Mouse (Mus musculus): ENCODE results near the gene Memo1.
"Not testable (repeated sequence)": the region's sequence is repeated elsewhere in the genome, so short reads cannot be mapped to it uniquely, and the experiment has no call there.

Gene Memo1

DNA sequence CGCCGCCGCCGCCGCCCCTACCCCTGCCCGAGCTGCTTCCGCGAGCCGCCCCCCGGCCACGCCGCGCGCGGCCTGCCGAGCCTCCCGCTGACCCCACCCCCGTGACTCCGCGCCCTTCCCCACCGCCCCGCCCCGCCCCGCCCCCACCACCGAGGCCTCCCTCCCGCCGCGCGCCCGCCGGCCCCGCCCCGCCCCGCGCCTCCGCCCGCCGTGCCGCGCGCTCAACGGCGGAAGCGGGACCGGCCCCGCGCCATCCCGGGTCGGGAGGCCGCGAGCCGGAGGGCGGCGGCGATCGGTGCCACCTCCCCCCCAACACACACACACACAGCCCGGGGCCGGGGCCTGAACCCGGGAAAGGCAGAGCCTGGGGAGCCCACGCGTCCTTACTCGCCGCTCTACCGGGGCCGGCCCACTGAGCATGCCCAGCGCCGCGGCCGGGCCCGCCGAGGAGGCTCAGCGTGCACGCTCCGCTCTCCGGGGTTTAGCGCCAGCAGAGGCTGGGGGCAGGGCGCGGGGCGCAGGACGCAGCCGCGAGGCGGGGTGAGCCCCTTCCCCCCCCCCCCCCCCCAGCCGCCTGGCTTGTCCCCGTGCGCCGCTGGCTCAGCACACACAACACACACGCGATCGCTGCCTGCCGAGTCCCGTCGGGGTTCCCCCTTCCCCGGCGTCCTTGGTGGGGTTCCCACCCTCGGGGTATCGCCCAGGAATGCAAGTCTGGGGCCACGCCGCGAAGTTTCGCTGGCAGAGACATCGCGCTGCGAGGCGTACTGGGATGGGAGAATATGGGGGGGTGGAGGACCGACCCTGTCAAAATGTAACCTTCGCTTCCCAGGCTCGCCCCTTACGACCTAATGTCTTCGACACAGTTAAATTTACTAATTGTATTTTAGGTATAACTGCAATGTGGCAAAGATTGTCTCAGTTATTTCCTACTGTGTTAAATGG is at the start of gene Memo1:
Memo1 (minus strand) TSS at position 496 of the 945 bp plus-strand sequence.
- DNase-seq (ENCODE audit: low read depth, low spot score): peak; percentile 70

DNA sequence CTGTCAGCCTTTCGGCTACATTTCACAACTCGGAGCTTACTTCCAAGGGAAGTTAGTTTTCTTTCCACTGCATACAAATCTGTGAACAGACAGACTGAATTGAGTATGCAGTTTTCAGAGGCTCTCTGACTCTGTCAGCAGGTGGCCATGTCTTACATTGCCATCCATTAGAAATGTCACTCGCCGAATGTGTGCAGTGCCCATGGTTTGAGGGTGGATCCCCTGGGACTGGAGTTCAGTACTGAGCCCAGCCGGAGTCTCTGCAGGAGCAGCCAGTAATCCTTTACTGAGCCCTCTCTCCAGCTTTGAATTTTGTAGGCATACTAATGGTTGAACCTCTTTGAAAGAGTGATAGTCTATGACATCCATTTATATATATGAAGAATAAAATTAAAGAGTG is 45.8 kb upstream of the Memo1 start:
- DNase-seq (ENCODE audit: low read depth, low spot score): no peak

DNA sequence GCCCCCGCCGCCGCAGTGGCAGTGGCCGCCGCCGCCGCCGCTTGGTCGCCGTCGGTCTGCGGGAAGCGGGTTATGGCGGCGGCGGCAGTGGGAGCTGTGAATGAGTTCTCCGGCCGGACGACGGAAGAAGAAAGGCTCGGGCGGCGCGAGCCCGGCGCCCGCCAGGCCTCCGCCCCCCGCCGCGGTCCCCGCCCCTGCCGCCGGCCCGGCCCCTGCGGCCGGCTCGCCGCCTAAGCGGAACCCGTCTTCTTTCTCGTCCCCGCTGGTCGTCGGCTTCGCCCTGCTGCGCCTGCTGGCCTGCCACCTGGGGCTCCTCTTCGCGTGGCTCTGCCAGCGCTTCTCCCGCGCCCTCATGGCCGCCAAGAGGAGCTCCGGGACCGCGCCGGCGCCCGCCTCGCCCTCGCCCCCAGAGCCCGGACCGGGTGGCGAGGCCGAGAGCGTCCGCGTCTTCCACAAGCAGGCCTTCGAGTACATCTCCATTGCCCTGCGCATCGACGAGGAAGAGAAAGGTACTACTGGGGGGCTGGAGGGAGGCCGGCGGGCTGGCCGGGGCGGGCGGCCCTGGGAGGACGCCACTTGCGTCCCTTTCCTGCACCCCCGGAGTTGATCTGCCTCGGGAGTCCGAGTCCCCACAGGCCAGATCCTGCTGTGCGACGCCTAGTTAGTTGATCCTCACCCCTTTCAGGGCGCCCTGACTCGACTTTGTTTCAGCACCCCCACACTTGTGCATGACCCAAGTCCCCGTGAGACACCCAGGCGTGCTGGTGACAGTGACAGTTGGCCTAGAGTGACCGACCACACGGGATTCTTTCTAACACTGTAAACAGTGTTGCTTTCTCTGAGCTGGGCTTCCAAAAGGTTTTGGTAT is 43.9 kb upstream of the Memo1 start, which contains the start of gene Spast:
Spast (plus strand) TSS at position 51 of the 868 bp plus-strand sequence.
- DNase-seq (ENCODE audit: low read depth, low spot score): peak; percentile 61

DNA sequence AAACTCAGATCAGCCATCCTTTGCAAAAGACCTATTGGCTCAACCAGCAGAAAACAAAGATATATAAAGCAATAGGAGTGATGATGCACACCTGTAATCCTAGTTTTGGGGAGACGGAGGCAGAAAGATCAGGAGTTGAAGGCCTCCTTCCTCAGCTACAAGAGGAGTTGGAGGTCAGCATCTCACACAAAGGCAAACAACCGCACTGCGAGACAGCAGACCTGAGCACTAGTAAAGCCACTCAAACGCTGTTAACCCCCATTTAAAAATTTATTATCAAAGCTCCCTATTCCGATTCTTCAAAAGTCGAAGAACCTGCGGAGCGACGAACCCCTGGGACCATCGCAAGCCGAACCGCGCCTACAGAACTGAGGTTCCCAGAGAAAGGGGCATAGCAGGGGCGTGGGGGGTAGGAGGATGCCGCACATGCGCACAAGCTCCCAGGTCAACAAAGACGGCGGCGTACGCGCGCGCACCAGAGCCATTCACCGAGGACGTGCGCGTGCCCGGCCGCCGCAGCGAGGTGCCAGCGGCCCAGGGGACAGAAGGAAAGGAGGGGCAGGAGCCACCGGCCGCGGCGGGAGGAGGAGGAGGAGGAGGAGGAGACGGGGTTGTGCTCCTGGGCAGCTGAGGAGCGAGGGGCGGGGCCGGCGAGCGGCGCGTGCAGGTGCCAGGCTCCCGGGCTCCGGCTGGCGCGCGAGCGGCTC is 43.1 kb upstream of the Memo1 start:
- peak; percentile 95 for DNase-seq (ENCODE audit: low read depth, low spot score)

DNA sequence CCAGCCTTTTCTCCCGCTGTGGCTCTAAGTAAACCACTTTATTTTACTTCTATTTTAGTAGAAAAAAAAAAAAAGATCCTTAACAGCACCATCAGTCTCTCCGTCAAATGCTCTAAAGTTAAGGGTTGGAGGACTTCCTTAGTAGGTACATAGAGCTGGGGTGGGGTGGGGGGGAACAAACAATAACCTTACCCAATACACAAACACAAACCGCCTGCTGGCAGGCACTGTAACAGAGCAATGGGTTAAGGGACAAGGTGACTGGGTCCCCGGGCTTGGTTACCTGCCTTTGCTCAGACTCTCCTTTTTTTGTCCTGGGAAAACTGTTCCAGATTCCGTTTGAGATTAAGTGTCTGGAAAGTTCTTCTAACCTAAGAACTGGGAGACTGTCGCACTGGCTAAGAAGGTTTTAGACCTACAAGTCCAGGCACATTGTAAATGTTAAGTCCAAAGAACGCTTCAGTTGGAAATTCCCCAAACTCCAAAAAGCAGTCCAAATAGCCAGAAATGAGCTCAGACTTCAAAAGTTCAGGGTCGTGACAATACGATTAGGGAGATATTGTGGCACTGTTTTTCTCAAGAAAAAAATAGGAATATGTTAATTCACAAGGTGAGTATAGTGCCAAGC is 35.8 kb upstream of the Memo1 start:
- DNase-seq (ENCODE audit: low read depth, low spot score): no peak

DNA sequence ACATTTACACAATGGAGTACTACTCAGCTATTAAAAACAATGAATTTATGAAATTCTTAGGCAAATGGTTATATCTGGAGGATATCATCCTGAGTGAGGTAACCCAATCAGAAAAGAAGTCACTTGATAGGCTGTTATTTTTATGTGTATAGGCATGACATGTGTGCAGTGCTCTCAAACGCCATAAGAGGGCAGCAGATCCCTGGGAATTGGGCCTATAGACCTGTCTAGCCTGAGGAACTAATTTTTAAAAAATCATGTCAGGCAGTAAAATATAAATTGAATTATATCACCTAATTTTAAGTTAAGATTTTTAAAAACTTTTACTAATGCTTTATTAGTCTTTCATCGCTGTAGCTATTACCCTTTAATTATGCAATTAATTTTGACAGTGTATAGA is 32.8 kb upstream of the Memo1 start:
- DNase-seq (ENCODE audit: low read depth, low spot score): peak; percentile 79

DNA sequence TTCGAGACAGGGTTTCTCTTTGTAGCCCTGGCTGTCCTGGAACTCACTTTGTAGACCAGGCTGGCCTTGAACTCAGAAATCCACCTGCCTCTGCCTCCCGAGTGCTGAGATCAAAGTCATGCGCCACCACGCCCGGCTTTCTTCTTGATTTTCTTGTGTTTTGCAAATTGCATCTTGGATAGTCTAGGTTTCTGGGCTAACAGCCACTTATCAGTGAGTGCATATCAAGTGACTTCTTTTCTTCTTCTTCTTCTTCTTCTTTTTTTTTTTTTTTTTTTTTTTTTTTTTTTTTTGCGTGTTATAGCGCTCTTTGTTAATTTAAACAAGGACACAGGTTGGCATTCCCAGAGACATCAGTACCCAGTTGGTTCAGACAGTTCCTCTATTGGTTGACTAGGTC is 31.9 kb upstream of the Memo1 start:
- not testable (repeated sequence) for DNase-seq (ENCODE audit: low read depth, low spot score)

DNA sequence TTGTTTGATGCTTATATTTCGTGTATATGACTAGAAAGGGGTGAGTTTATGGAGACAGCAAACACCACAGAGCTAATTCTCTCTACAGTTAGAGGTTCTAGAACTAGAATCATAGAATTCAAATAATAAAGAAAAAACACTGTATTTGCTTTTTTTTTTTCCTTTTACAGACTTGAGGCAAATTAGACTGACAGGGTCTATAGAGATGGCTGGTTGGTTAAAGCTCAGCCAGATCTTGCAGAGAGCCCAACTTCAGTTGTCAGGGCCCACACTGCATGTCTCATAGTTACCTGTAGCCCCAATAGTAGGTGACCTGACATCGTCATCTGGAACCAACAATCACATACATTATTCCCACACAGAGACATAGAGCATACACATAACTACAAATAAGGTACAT is 28.5 kb upstream of the Memo1 start, which contains the start of gene Dpy30:
Dpy30 (minus strand) TSS at position 101 of the 400 bp plus-strand sequence.
- no peak for DNase-seq (ENCODE audit: low read depth, low spot score)

DNA sequence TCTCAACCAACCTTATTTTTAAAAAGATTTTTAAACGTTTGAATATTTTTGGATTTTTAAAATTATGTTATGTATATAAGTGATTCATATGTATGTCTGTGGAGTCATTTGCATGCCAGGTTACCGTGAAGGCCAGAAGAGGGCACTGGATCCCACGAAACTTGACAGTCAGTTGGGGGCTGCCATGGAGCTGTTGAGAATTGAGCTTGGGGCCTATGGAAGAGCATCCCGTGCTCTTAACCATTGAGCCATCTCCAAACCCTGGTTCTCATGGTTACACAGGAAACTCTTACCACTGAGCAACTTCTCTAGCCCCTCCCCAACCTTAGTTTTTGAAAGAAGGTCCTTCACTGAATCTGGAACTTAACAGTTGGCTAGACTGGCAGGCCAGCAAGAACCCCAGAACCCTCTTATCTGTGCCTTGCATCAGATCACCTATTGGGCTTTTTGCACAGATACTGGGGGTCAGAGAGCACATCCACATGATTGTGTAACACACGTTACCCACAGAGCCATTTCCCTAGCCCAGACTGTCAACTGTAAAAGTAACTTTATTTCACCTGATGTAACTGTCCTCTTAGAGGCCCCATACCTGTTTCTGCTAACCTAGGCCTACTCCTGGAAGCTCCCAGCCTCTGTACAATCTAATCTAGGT is 27.2 kb upstream of the Memo1 start:
- DNase-seq (ENCODE audit: low read depth, low spot score): no peak

DNA sequence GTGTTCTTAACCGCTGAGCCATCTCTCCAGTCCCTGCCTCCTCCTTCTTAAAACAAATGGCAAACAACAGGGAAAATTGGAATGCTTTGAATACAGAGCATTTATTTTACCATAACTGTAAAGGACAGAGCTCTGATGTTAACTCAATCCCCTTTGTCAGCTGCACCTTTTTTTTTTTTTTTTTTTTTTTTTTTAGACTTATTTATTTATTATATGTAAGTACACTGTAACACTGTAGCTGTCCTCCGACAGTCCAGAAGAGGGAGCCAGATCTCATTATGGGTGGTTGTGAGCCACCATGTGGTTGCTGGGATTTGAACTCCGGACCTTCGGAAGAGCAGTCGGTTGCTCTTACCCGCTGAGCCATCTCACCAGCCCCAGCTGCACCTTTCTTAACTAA is 23.4 kb upstream of the Memo1 start:
- no peak for DNase-seq (ENCODE audit: low read depth, low spot score)

DNA sequence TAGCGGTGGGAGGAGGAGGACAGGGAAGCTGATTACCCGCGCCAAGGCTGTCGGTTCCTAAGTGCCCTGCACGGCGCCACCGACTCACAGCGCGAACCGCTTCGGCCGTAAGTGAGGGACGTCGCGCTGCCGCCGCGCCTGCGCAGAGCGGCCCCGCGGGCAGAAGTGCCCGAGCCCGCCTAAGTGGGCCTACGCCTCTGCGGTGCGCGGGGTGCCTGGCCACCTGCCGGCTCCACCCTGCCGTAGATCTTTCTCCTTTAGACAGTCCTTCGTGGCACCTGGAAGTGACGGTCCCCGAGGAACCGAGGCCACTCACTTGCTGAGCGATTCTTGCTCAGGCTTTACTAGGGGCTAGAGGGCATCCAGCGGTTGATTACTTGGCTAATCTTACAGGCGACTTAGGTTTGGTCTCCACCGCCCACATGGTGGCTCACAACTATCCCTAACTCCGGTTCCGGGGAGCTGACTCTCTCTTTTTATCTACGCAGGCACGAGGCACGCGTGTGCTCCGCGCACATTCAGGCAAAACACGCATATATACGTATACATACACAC is 21.1 kb upstream of the Memo1 start:
- peak; percentile 92 for DNase-seq (ENCODE audit: low read depth, low spot score)

DNA sequence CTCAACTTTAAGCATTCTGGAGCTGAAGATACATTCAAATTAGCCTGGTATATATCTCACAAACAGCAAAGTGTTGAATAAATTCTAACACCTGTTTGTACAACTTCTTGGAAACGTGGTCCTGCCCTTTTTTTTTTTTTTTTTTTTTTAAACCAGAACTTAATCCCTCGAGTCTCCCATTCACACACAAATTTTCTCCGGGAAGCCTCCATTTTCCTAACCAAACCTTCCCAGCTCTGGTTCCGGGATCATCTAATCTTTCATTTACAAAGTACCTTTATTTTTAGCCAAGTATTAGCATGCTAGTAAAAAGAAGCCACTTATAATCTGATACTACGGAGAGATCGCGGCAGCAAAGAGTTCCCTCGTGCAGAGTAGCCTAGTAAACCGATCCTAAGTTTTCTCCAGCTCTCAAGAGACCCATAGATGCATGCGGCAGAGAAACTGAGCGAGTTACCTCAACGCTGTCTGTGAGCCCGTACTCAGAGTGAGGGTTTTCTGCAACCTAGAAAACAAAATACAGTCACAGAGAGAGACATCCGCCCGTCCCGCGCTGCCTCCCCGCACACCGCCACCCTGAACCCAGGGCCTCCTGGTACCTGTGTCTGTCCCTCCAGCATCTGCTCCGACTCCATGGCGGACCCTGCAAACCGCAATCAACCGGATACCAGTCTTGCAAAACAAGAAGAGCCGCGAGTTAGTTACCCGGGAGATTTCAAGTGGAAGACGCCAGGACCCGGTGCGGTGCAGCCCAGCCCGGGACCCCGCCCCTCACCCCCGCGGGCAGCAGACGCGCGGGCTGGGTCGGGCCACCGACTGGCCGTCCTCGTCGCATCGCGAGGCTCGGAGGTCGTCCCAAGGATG is 20.4 kb upstream of the Memo1 start:
- peak; percentile 81 for DNase-seq (ENCODE audit: low read depth, low spot score)

DNA sequence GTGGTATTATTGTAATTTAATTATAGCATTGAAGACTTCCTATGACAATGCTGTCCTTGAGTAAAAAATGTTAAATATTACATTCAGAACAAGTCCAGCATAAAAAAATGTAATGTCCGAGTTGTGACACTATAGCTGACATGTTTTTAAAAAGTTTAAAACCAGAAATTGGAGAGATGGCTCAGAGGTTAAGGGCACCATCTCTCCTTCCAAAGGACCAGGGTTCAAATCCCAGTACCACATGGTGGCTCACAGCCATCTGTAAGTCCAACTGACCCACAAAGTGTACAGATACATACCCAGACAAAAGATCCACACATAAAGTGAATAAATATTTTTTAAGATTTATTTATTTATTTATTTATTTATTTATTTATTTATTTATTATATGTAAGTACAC is 10.7 kb upstream of the Memo1 start:
- DNase-seq (ENCODE audit: low read depth, low spot score): no peak

DNA sequence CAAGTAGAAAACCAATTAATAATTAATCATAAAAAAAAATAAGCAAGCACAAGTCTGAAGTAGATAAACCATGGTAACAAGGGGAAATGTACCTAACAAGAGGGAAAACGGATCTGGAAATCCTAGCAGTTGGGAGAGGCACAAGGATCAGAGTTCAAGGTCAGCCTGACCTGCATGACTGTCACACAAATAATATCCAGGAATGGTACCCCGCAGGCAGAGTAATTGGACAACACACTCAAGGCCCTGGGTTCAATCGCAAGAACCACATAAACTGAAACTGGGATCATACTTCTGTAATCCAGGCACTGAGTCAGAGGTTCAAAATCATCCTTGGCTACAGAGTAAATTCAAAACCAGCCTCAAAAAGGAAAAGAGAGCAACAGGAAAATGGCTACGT is 10.3 kb upstream of the Memo1 start:
- peak; percentile 60 for DNase-seq (ENCODE audit: low read depth, low spot score)

DNA sequence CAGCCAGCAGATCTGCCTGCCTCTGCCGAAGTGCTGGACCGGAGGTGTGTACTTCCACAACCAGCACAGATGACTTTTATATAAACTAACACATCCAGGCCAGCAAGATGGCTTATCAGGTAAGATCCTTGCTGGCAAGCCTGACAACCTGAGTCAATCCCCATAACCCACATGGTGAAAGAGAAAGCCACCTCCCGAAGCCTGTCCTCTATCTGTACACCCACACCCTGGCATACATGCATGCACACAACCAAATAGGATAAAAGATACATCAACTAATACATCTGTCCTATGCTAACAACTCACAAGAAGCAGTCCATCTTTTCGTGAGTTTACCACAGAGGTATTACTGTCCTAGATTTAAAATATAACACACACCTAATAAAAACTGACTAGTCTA is 8.7 kb upstream of the Memo1 start:
- DNase-seq (ENCODE audit: low read depth, low spot score): no peak

DNA sequence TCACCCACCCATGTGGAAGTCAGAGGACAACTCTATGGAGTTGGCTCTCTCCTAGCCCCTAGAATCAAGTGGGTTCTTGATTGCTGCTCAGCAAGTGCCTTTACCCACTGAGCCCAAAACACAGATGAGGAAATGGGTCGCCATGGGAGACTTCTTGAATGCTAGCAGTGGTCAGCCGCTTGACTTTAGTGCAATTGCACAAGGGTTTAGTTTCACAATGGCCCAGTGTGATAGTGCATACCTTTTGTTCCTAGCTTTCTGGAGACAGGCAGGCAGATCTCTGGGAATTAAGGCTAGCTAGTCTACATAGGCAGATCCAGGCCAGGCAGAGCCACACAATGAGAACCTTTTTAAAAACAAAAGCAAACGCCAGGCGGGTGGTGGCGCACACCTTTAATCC is 4.8 kb upstream of the Memo1 start:
- peak; percentile 97 for DNase-seq (ENCODE audit: low read depth, low spot score)

DNA sequence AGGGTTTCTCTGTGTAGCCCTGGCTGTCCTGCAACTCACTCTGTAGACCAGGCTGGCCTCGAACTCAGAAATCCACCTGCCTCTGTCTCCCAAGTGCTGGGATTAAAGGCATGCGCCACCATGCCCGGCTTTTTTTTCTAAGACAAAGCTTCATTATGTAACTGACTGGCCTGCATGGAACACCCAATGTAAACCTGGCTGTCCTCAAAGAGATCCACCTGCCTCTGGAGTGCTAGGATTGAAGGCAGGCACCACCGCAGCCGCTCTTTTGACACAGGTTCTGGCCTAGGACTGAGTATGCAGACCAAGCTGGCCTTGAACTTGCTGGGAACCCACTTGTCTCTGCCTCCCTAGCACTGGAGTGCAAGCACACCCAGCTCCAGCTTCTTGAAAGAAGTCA is 1.7 kb upstream of the Memo1 start:
- peak; percentile 36 for DNase-seq (ENCODE audit: low read depth, low spot score)

DNA sequence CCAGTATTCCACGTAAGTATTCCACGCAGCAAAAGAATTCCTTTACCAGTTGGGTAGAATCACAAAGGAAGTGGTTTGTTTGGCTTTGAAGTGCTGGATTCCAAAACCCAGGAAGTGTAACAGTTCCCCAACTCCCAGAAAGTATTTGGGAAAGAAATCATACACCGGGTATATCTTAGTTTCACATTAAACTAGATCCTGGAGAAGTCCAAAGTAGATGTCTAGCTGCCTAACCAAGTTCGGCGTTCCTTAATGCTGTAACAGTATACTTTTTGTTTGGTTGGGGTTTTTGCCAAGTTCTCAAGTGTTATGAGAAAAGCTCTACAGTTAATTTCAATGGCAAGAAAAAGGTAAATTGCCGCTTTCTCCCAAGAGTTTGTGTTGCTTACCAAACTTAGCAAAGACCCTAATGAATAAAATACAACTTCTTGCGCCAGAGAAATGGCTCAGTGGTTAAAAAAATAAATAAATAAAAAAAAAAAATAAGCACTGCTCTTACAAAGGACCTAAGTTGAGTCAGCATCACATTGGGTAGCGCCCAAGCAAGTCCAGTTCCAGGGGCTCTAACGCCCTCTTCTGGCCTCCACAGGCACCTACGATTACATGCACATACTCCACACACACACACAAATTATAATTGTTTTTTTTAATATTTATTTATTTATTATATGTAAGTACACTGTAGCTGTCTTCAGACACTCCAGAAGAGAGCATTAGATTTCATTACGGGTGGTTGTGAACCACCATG is 929 bp upstream of the Memo1 start:
- peak; percentile 69 for DNase-seq (ENCODE audit: low read depth, low spot score)
